Mouse (Mus musculus): ENCODE data around the gene Tfap4.
"Not testable (repeated sequence)": the region's sequence is repeated elsewhere in the genome, so short reads cannot be mapped to it uniquely, and the experiment has no call there.

GRCm38 (mm10) chr16:4527373-4527772 is 32.3 kb downstream of the Tfap4 start:
- TF ChIP-seq GATA1 (IDR thresholded peaks at IDR 0.05; ENCODE audit: borderline replicate concordance, low read length); FLI1 (IDR thresholded peaks at IDR 0.05; ENCODE audit: low read length): not testable (repeated sequence)

Measured in megakaryocyte, embryonic 14.5 days (primary cell).